Mouse (Mus musculus): ENCODE measurements around the gene Dot1l.

DNA sequence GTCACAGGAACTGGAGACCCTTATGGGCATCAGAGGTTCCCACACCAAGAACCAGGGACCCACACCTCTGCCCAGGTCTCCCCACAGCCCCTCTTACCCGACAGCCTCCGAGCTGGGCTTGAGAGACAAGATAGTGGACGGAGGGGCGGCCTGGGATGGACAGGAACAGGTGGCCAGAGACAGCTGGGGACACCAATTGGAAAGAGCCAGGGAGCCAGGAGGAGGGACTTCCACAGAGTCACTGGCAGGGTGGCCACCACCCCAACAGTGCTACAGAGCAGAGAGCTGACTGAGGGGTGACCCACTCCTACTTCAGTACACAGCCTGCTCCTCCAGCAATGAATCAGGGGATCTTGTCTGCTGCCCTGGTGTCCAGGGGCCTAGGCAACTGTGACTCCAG, 58.4 kb downstream of the Dot1l start, which contains the start of gene Jsrp1:
- no peak for TF ChIP-seq CTCF (IDR thresholded peaks at IDR 0.05; ENCODE audit: borderline replicate concordance, control insufficient read depth, extremely low read depth, insufficient read depth, low read length, poor library complexity)
- TF ChIP-seq POLR2A (IDR thresholded peaks at IDR 0.05; ENCODE audit: control insufficient read depth, extremely low read depth, insufficient read depth, low read length, poor library complexity): no peak

All from thymus, adult 2 months (tissue).